Mouse (Mus musculus) heart, embryonic 15.5 days (tissue): ENCODE results near the gene Itgb3. TPM values are rescaled to one million over a fixed set of nuclear protein-coding genes. Genes with fewer than 3 reads are reported as not detected.

Source experiments
- ATAC-seq: fragments of 200-750 bp; cut with Nextera tagmentation; replicated peaks from 2 replicates; pipeline ENCODE4 v1.8.0; 2017; ENCODE audit warnings: low read depth, moderate TSS enrichment; ENCODE audit not compliant: insufficient number of reproducible peaks, insufficient read depth, low FRiP score
- H3K27ac ChIP-seq: fragments of 300-500 bp; sonication (generic); 2 replicates; pipeline ENCODE4 v1.5.1; 2015; ENCODE audit warnings: mild to moderate bottlenecking, inconsistent platforms
- H3K27me3 ChIP-seq: fragments of 300-500 bp; sonication (generic); 2 replicates; pipeline ENCODE4 v1.6.1; 2015; ENCODE audit warnings: inconsistent platforms
- H3K36me3 ChIP-seq: fragments of 300-500 bp; sonication (generic); 2 replicates; pipeline ENCODE4 v1.6.1; 2015; ENCODE audit warnings: mild to moderate bottlenecking, inconsistent platforms
- H3K4me1 ChIP-seq: fragments of 300-500 bp; sonication (generic); replicated peaks from 2 replicates; pipeline ENCODE4 v1.6.1; 2015; ENCODE audit warnings: inconsistent platforms
- H3K4me2 ChIP-seq: fragments of 300-500 bp; sonication (generic); 2 replicates; pipeline ENCODE4 v1.6.1; 2015; ENCODE audit warnings: inconsistent platforms, mild to moderate bottlenecking, moderate library complexity
- H3K4me3 ChIP-seq: fragments of 300-500 bp; sonication (generic); 2 replicates; pipeline ENCODE4 v1.5.1; 2015; ENCODE audit warnings: mild to moderate bottlenecking, inconsistent platforms
- H3K9ac ChIP-seq: fragments of 300-500 bp; sonication (generic); 2 replicates; pipeline ENCODE4 v1.6.1; 2015; ENCODE audit warnings: mild to moderate bottlenecking, inconsistent platforms
- H3K9me3 ChIP-seq: fragments of 300-500 bp; sonication (generic); replicated peaks from 2 replicates; pipeline ENCODE4 v1.6.1; 2016; ENCODE audit warnings: inconsistent platforms
- WGBS: fragments of 180-500 bp; shearing (Covaris S2); methylation state at CpG from one replicate; pipeline ENCODE4 v1.1.7; 2015; ENCODE audit warnings: mixed read lengths; 5-methylcytosine and 5-hydroxymethylcytosine counted together
- polyA plus RNA-seq: library from polyadenylated mRNA; unstranded; fragments of >200 nt; fragmentation: Nextera tagmentation; extraction: Ambion mirVana; gene quantifications from 2 replicates; pipeline ENCODE4 v1.2.1, GENCODE M21; 2015

The Itgb3 gene
- polyA plus RNA-seq, 1 experiment from 2014 or later: 3.7 TPM

DNA sequence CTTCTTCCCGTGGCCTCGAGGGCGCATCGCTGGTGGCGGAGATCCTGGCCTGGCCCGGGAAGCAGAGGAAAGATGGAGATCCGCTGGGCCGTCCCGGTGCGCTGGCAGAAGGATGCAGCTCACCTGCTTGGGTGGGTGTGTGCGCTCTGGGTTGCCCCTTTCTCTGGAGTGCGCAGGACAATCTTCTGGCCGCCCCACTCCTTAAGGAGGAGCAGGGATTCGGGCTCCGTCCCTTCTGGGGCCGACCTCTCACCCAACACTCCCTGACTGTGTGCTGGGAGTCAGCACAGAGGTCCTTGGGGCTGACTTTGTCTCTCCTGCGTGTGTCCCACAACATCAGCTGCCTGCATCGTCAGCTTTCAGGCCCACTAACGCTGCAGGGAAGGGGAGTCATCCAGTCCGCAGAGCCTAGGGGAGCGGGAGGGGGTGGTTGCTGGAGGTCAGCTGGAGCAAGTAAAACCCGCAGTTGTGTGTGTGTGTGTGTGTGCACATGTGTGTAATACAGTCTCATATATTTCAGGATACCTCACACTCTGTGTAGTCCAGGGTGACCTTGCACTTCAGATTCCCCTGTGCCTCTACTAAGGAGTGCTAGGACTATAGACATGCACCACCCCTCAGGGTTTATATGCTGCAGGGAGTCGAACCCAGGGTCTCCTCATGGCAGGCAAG, 585 bp downstream of the Itgb3 start:
- peak overlapping the region; percentile 36; the same call in 1 of the 2 replicates for H3K27ac ChIP-seq
- no peaks in the 10 kb centered on the region for H3K9me3 ChIP-seq
- H3K27me3 ChIP-seq: 0 out of 2 replicates have a peak, but pooled peaks cover 2% of the 10 kb centered on the region
- H3K9ac ChIP-seq: peak overlapping the region; percentile 72
- H3K4me2 ChIP-seq: peak overlapping the region; percentile 98
- H3K4me3 ChIP-seq: peak overlapping the region; percentile 67
- 4% methylated on average over 23 of the region's 23 CpGs for WGBS
- H3K4me1 ChIP-seq: peaks cover 9% of the 10 kb centered on the region
- peak; percentile 23; the same call in 1 of the 2 replicates for ATAC-seq
- H3K36me3 ChIP-seq: no peaks in the 10 kb centered on the region

DNA sequence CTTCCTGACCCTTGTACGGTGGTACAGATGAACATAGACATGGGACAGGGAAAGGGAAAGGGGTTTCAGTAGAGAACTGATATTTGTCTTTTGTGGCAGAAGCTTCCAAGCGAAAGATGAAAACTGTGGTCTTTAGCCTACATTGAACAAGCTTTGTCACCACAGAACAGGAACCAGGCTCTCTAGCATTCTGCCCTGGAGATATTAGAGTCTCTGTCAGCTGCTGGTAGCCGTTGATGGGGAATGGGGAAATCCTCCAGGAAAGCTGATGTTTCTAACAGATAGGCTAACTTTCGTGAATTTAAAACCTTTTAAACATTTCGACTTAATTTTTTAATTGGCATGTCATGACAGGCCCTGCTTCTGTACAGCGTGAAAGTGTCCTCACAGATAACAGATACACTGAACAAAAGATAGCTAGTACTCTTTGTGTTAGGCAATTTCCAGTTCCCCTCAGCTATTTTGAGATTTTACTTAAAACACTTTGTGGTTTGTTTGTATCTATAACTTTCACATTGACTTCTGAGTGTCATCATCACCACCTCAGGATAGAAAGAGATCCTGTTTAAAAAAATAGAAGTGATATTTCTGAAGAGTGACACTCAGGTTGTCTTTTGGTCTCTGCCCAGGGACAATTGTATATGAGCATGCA, 1.4 kb downstream of the Itgb3 start:
- Histone ChIP-seq H3K36me3 (no peaks in the 10 kb centered on the region), H3K27me3 (0 out of 2 replicates have a peak, but pooled peaks cover 2% of the 10 kb centered on the region), H3K4me1 (peaks cover 9% of the 10 kb centered on the region), H3K27ac (no peak overlapping the region), H3K4me2 (no peak overlapping the region), H3K4me3 (no peak overlapping the region), H3K9ac (no peak overlapping the region), H3K9me3 (no peaks in the 10 kb centered on the region)
- ATAC-seq: no peak
- WGBS: 64% methylated on average over 6 of the region's 6 CpGs

DNA sequence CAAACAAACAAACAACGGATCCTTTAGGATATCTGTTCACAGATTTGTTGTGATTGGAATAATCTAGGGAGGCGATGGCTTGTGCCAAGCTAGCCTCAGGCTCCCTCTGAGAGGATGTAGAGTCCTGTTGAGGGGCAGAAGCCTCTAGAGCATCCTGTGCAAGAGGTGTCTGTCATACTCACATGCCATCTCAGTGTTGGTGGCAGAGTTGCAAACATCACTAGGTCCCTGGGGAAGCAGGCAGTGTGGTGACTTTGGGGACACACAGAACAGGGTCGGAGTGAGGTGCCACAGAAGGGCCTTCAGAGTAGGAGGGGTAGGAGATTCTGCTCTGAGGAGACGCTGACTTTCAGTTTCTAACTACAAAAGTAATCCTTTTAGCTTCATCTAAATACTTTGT, 1.9 kb downstream of the Itgb3 start:
- H3K4me1 ChIP-seq: peaks cover 9% of the 10 kb centered on the region
- no peaks in the 10 kb centered on the region for H3K9me3 ChIP-seq
- H3K36me3 ChIP-seq: no peaks in the 10 kb centered on the region
- no peak overlapping the region for H3K4me3 ChIP-seq
- H3K27me3 ChIP-seq: 0 out of 2 replicates have a peak, but pooled peaks cover 2% of the 10 kb centered on the region
- H3K27ac ChIP-seq: no peak overlapping the region
- ATAC-seq: no peak
- 58% methylated on average over 4 of the region's 4 CpGs for WGBS
- no peak overlapping the region for H3K4me2 ChIP-seq
- no peak overlapping the region for H3K9ac ChIP-seq

DNA sequence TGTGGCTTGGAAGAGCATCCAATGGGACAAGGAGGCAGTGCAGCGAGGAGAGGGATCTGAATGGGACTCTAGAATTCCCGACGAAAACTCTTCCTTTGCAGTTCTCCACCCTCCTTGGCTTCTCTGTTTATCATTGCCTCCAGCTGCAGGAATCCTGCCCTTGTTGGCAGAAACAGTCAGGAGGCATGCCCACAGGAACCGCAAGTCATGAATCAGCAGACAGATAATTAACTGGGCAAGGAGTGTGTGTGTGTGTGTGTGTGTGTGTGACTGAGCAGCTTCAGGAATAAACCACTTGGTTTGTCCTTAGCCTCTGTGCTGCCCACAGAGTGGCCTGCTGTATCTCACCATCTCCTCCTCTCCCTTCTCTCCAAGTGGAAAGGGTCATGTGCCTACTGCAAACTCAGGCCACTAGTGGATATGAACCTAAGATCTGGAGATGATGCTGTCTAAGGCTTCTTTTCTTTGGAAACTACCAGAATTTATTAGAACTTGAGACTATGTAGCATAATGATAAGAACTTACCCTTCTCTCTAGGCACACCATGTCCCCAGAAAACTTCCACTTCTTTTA, 3.9 kb downstream of the Itgb3 start:
- no peak overlapping the region for H3K9ac ChIP-seq
- no peak overlapping the region for H3K4me3 ChIP-seq
- H3K4me1 ChIP-seq: peaks cover 21% of the 10 kb centered on the region
- no peaks in the 10 kb centered on the region for H3K27me3 ChIP-seq
- no peaks in the 10 kb centered on the region for H3K9me3 ChIP-seq
- ATAC-seq: no peak
- no peak overlapping the region for H3K27ac ChIP-seq
- H3K36me3 ChIP-seq: no peaks in the 10 kb centered on the region
- WGBS: 41% methylated on average over 4 of the region's 4 CpGs
- no peak overlapping the region for H3K4me2 ChIP-seq

DNA sequence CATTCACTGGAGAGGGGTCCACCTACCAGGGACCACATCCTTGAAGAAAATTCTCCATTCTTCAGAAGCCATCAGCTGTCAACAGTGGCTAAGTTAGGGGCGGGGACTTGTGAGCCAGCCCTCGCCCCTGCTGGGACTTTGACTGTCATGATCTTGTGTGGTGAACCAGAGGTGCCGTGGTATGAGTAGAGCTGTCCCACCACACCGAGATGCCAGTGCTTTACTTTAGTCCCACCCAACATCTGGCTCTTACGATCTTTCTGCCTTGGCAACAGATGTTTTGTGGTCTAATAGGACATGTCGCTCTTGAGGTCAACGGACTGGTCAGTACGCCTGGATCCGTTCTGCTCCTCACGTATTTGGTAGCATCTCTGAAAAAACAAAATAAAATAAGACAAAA, 5.8 kb downstream of the Itgb3 start:
- no peak overlapping the region for H3K4me3 ChIP-seq
- no peaks in the 10 kb centered on the region for H3K36me3 ChIP-seq
- H3K4me2 ChIP-seq: no peak overlapping the region
- no peak overlapping the region for H3K9ac ChIP-seq
- no peak for ATAC-seq
- H3K4me1 ChIP-seq: peaks cover 21% of the 10 kb centered on the region
- no peak overlapping the region for H3K27ac ChIP-seq
- H3K9me3 ChIP-seq: no peaks in the 10 kb centered on the region
- no peaks in the 10 kb centered on the region for H3K27me3 ChIP-seq
- WGBS: 73% methylated on average over 10 of the region's 10 CpGs

DNA sequence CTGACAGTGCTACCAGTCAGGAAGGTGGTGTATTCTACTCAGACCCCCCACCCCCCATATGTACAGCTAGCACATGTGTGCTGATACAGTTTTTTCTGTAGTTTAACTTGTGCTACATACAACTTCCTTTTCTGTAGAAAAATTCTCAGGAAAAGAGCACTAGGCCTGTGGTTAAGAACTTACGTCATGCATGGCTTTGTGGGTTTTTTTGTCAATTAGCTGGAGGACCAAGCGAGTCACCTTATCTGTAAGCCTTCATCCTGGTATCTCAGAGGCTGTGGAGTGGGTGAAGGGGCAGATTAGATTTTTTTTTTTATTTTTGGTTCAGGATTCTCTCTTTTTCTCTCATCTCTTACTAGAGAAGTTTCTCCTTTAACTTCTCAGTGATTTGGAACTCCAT, 6.3 kb downstream of the Itgb3 start:
- Histone ChIP-seq H3K9me3 (no peaks in the 10 kb centered on the region), H3K9ac (no peak overlapping the region)
- WGBS: 43% methylated on average over 2 of the region's 2 CpGs

DNA sequence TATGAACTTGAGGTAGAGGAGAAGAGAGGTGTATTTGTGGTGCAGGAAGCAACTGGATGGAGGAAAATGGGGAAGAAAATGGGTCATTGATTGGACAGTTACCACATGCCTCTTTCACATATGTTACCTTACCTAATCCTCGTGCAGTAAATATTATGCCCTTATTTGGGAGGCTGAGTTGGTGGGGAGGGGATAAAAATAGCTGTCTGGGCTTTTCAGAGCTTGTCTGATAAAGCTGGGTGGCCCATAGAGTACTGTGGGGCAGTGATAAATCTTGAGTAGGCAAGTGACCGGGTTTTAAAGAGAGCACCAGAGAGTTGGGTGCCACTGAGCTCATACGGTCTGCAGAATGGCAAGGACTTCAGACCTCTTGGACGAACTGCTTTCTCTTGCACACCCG, 8.4 kb downstream of the Itgb3 start:
- peak overlapping the region; percentile 53 for H3K27ac ChIP-seq
- peak; percentile 58; the same call in 1 of the 2 replicates for ATAC-seq
- no peak overlapping the region for H3K9ac ChIP-seq
- H3K36me3 ChIP-seq: no peaks in the 10 kb centered on the region
- H3K4me2 ChIP-seq: no peak overlapping the region; the same call in 1 of the 2 replicates
- H3K9me3 ChIP-seq: no peaks in the 10 kb centered on the region
- WGBS: 31% methylated on average over 5 of the region's 5 CpGs
- H3K4me3 ChIP-seq: no peak overlapping the region
- H3K4me1 ChIP-seq: peaks cover 23% of the 10 kb centered on the region
- no peaks in the 10 kb centered on the region for H3K27me3 ChIP-seq

More for the DNA sequence above, 6.3 kb downstream of the Itgb3 start:
- Histone ChIP-seq H3K36me3 (no peaks in the 10 kb centered on the region), H3K4me2 (no peak overlapping the region), H3K4me1 (peaks cover 23% of the 10 kb centered on the region), H3K4me3 (no peak overlapping the region), H3K27me3 (no peaks in the 10 kb centered on the region), H3K27ac (no peak overlapping the region)
- no peak for ATAC-seq

DNA sequence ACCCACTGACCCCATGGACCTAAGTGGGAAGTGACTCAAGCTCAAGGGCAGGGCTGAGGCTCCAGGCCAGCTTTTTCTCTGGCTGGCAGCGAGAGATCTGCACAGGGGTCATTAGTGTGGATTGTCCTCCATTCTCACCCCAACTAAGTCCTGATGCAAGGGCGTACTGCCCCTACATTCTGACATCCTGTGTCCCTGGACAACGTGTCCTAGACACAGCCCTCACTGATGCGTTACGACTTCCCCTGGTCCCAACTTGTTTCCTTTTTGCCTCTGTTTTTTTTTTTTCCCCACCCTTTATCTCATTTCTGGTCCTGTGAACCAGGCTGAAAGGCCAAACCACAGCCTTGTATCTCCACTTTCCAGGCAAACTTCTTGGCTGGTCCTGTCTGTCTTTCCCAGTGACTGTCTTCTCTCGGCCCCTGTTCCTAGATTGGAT, 10.9 kb downstream of the Itgb3 start:
- ATAC-seq: no peak
- 66% methylated on average over 6 of the region's 6 CpGs for WGBS
- Histone ChIP-seq H3K4me1 (peaks cover 25% of the 10 kb centered on the region), H3K9ac (no peak overlapping the region), H3K27me3 (no peaks in the 10 kb centered on the region), H3K4me2 (no peak overlapping the region), H3K4me3 (no peak overlapping the region), H3K36me3 (no peaks in the 10 kb centered on the region), H3K9me3 (no peaks in the 10 kb centered on the region), H3K27ac (no peak overlapping the region)

DNA sequence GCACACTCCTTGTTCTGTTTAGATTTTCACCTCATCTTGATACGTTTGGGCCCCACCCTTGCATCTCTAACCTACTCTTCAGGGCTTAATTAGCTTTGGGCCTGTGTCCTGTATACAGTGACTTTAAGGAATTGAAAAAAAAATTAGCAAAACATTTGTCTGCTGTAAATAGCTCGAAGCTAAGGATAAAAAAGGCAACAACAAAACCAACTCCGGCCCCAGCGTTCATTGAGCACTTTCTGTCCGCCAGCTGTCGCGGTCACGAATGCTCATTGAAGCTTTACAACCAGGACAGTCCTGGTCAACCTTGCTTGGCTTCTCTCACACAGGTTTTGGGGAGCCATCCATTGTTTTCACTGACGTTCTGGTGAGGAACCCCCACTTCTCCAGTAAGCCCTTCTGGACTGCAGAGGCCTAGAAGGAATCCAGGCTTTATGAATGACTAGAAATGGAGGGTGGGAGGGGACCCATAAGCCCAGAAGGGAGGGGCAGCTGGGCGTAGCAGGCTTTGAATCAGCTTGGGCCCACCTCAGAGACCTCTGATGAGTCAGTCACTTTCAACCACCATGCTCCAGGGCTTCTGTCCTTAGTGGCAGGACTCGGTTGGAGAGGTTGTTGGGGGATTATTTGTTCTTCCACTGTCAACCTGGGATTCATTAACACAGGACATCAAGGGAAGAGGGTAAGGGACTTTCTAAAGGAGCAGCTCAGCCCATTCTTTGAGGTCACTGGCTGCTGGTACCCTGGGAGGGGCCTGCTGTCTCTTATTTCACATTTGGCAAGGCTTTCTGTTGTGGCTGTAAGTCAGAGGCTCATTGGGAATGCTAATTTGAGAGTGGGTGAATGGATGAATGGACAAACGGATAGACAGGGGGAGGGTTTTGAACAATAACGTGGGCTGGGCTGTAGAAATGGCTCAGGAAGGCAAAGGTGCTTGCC, 11.6 kb downstream of the Itgb3 start:
- no peak overlapping the region for H3K9ac ChIP-seq
- no peak overlapping the region for H3K4me2 ChIP-seq
- no peak overlapping the region for H3K27ac ChIP-seq
- 74% methylated on average over 13 of the region's 13 CpGs for WGBS
- H3K4me1 ChIP-seq: peaks cover 25% of the 10 kb centered on the region
- no peak for ATAC-seq
- H3K4me3 ChIP-seq: no peak overlapping the region
- no peaks in the 10 kb centered on the region for H3K27me3 ChIP-seq
- no peaks in the 10 kb centered on the region for H3K9me3 ChIP-seq
- no peaks in the 10 kb centered on the region for H3K36me3 ChIP-seq

DNA sequence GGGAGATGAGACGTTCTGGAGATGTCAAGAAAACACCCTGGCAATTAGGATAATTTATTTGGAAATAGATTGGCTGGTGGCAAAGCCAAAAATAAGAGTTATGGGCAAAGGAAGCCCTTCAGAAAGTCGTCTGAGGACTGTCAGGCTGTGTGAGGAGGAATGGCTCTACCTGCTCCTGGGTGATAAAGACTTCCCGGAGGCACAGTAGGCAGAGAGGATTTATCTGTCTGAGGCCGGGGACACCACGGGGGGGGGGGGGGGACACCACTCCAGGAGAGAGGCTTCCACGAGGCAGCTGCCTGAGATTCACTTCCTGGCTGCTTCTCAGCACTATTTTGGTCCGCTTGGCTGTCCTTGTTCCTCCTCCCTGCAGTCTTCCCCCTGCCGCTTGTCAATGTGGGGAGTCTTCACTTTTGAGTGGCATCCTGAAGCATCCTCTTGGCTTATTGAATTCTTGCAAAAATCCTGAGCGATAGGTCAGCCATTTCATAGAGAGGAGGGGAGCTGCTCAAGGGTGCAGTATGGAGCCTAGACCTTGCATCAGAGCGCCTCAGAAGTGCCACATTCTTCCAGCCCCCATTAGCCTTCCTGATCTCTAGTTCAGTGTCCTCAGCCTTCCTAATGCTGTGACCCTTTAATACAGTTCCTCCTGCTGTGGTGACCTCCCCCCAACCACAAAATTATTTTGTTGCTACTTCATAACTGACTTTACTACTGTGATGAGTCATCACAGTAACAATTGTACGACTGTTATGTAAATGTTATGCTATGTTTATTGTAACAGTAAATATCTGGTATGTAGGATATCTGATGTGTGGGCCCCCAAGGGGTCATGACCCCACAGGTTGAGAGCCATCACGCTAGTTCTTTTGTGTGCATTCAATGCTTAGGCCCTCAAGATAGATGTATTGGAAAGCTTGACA, 14.5 kb downstream of the Itgb3 start:
- no peaks in the 10 kb centered on the region for H3K27me3 ChIP-seq
- no peak for ATAC-seq
- H3K4me3 ChIP-seq: no peak overlapping the region
- H3K36me3 ChIP-seq: no peaks in the 10 kb centered on the region
- H3K9ac ChIP-seq: no peak overlapping the region
- H3K4me1 ChIP-seq: peaks cover 30% of the 10 kb centered on the region
- H3K9me3 ChIP-seq: no peaks in the 10 kb centered on the region
- H3K27ac ChIP-seq: no peak overlapping the region
- WGBS: 30% methylated on average over 12 of the region's 12 CpGs
- H3K4me2 ChIP-seq: no peak overlapping the region
